Mouse (Mus musculus): ENCODE measurements around the gene Tnpo3.

Tnpo3 gene

DNA sequence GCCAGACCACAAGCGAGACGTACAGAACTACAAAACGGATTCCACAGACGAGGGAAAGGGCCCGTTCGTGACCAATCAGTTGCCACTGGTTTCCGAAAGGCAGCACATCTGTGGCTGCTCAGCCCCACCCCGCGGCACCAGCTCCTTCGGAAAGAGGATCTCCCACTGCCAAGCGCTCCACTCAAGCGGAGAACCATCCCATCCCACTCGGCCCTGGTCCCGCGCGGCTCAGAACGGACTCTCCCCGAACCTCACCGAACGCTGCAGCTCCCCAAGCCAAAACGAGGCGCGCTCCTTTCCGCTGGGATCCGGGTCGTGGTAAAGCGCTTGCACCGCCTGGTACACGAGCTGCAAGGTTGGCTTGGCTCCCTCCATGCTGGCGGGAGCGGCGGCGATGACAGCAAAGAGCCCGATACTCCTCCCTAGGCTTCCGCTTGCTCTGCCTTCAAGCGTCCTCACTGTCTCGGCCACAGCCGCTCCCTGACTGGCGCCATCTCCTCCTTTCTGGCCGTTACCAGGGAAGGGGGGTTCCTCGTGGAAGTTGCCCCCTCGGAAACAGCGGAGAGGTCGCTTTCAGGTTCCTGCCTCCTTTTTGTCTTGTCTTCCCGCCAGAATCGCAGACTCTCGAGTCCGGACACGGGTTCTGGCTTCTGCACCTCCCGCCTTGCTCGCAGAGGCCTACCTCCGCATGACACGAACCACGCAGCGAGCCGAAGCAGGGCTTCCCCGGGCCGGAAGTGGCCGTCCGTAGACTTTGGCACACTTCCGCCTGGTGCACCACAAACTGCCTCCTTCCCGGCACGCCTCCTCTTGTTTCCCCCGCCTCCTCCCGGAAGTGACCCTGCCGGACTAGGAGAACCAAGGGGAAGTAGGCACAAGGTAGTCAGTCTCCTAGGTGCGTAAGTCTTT, at the start of gene Tnpo3:
Gene Tnpo3 (minus strand): TSS at position 777 of the 909 bp plus-strand sequence.
- DNase-seq = peak; percentile 93

DNA sequence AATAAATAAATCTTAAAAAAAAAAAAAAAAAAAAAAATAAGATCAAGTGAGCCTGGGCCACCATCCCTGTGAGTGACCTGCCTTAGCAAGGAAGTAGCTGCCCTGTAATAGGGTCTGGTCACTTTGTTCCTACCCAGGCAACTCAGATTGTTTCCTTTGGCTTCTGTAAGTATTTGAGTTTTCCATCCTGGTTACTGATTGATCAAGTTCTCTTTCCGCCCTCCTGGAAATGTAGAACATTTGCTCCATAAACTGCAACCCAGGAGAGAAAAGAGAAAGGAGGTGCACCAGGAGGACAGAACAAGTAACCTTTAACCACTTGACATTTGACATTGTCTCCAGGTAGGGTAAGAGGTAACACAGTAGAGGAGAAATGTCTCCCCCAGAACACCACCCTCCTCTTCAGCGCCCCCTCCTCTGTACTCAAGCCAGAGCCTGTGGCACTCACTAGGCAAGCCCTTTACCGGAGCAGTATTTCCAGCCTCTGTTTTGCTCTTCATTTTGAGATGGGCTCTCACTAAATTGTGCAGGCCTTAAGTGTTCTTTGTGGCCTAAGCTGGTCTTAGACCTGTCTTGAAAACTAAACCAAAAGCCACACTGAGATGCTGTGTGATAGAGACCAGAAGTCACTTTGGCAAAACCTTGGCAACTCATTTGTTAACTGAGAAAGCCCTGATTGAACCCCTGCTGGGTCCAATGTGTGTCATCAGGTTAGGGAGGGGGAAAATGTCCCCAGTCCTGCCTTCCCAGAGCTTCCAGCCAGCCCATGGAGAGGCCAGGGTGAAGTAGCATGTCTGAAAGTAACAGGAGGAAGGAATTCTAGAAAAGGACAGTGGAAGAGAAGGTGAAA, 49.2 kb upstream of the Tnpo3 start:
- DNase-seq = no peak

DNA sequence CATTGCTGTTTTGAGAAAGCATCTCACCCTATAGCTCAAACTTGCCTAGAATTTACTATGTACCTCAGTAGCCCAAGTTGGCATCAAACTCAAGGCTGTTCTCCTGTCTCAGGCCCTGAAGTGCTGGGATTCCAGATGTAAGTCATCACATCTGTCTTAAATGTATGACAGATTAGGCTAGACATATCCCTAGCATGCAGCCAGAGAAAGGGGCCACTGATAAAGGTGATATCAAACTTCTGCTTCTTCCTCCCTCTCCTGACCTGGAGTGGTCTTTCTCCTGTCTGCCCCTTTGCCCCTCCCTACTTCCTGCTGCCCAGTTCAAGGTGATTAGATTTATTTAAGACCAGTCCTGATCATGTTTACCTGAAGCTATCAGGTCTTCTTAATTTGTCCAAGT, 43.6 kb upstream of the Tnpo3 start:
- DNase-seq = no peak

DNA sequence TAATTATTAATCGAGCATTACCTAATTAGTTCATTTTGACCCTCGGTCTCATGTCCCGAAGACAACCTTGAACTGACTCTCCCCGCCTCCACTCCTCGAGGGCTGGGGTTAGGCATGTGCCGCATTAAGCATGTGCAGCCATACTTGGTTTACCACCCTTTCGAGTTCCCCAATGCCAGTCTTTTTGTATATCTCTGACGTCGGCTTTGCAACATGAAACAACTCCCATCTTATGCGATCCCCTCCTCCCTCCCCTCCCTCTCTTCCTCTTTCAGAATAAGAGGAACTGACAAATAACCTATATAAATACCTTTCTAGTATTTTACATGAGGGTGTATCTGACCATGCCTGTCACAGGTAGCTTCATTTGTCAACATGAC, 40.5 kb upstream of the Tnpo3 start:
- no peak for DNase-seq

DNA sequence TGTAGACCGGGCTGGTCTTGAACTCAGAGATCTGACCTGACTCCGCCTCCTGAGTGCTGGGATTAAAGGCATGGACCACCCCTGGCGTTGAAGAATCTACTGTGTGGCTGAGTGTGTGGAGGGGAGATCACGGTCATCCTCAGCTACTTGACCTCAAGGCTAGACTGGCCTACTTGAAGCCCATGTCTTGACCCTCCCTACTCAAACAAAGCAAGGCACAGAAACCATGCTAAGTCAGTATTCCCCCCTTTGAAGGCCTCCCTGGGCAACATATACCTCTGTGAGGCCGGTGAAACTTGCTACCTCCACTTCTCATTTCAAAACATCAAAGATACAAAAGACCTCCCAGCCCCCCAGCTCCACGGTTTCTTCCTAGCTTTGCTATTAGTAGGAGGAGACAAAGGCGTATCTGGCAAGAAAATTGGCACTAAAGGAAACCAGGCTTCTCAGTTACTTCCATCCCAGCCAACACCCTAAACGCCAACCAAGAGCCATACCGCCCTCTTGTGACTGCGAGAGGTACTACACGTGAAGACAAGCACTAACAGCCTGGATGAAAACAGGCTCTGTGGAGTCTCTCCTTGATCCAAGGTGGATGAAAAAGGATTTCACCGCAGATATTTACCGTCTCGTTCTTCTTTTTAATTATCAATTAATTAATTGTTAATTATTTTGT, 39.9 kb upstream of the Tnpo3 start:
- peak; percentile 81 for DNase-seq

DNA sequence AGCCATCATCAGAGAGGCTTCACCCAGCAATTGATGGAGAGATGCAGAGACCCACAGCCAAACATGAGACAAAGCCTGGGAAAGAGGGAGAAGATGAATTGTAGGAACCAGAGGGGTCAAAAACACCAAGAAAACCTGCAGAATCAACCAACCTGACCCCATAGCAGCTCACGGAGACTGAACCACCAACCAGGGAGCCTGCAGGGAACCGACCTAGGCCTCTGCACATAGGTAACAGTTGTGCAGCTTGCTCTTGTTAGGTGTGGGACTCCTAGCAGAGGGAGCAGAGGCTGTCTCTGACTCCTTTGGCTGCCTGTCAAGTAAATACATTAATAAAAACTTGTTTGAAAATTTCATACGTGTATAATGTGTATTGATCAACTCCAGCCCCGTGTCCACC, 32.1 kb upstream of the Tnpo3 start:
- DNase-seq = no peak

DNA sequence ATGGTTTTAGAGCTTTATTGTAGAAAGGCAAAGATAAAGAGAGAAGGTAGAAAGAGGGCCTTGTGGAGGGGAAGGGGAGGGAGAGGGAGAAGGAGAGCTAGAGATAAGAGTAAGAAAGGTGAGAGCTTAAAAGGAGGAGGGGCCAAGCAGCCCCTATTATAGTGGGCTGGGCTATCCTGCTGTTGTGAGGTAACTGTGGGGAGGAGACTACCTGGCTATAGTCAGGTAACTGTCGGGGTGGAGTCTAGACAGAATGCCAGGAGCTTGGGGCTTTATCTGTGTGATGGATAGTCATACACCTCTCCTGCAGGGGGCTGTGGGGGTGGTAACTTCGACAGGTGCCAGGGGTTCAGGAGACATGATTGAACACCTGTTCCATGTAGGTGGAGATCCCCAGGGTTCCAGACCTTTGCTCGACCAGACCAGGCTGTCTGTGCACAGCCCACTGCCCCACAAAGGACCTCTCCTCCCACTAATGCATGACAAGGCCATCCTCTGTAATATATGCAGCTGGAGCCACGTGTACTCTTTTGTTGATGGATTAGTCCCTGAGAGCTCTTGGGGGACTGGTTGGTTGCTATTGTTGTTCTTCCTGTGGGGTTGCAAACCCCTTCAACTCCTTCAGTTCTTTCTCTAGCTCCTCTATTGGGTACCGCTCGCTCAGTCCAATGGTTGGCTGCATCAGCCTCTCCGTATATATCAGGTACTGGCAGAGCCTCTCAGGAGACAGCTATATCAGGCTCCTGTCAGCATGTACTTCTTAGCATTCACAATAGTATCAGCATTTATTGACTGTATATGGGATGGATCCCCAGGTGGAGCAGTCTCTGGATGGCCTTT, 30.1 kb upstream of the Tnpo3 start:
- DNase-seq = no peak

DNA sequence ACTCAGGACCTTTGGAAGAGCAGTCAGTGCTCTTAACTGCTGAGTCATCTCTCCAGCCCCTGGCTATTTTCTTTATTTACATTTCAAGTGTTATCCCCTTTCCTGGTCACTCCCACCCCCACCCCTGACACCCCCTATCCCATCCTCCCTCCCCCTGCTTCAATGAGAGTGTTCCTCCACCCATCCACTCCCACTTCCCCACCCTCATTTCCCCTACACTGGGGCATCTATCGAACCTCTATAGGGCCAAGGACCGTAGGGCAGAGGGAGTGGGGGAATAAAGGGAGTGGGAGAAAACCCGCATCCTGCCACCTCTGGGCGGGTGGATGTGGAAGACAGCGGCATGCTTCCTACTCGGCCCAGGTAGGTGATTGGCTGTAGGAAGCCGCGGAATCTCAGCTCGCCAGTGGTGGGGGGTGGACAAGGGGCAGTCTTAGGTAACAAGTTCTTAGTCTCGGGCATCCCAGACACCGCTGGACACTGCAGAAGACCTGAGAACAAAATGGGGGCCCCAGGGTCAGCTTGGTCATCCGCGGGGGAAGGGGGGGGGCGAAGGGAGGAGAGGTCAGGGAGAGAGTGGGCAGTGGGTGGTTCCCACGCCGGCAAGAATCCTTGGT, 29.3 kb upstream of the Tnpo3 start:
- no peak for DNase-seq

DNA sequence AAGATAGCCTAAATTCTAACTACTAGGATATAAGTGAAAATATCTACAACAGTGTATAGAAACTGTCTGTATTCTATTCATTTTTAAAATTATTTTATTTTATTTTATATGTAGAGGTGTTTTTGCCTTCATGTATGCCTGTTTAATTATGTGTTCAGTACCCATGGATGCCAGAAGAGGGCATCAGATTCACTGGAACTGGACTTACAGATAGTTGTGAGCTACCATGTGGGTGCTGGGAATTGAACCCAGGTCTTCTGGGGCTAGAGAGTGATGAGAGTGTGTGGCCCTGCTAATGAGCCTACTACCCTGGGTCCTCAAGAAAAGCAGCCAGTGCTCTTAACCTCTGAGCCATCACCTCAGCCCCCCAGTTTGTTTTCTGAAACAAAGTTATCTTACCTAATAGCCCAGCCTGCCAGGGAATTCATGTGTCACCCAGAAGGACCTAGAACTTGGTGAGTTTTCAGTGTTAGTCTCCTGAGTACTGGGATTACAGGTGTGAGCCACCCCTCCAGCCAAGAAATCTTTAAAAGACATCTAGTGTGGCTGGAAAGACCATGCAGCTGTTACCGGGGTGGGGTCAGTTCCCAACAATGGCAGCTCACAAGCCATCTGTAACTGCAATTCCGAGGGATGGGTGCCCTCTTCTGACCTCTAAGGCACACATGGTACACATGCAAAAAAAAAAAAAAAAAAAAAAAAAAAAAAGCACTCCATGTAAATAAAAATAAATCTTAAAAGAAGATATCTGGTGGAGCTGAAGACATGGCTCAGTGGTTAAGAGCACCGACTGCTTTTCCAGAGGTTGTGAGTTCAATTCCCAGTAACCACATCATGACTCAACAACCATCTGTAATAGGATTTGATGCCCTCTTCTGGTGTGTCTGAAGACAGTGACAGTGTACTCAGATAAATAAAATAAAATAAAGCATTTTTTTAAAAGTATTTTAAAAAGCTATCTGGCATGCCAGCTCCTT, 28.0 kb upstream of the Tnpo3 start:
- no peak for DNase-seq

DNA sequence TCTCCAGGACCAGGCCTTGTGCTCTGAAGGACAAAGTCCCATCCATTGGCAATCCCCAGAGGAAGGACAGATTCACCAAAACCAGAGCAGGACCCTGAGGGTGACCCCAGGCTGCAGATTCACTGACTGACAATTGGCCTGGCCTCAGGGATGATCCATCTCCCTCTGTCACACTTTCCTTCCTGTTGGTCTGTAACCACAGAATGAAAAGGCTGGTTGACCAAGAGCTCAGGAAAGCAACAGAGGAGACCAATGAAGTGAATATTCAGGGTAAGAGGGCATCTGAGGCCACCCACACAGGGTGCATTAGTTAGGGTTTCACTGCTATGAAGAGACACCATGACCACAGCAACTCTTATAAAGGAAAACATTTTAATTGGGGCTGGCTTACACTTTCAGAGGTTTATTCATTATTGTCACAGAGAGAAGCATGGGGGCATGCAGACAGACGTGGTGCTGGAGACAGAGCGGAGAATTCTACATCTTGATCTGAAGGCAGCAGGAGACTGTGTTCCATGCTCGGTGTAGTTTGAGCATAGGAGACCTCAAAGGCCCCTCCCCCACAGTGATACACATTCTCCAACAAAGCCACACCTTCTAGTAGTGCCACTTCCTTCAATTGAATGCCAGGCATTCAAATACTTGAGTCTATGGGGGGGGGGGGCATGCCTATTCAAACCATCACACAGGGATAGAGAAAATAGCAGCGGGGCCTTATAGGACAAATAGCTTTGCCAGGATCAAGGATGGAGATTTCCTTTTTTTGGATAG, 26.8 kb upstream of the Tnpo3 start:
- no peak for DNase-seq

DNA sequence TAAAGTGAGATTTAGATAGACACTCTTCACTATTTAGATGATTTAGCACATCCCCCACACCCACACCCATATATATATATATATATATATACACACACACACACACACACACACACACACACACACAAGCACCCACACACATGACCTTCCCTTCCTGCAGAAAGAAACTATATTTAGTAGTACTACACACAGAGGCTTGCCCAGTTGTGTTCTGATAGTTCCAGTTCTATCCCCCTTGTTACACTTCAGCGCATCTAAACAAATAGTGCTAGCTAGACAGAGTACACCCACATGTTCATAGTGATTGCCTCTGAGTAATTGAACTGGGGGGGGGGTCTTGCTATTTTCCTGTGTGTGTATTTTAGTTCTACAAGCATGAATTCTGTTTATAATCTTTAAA, 24.9 kb upstream of the Tnpo3 start:
- no peak for DNase-seq

DNA sequence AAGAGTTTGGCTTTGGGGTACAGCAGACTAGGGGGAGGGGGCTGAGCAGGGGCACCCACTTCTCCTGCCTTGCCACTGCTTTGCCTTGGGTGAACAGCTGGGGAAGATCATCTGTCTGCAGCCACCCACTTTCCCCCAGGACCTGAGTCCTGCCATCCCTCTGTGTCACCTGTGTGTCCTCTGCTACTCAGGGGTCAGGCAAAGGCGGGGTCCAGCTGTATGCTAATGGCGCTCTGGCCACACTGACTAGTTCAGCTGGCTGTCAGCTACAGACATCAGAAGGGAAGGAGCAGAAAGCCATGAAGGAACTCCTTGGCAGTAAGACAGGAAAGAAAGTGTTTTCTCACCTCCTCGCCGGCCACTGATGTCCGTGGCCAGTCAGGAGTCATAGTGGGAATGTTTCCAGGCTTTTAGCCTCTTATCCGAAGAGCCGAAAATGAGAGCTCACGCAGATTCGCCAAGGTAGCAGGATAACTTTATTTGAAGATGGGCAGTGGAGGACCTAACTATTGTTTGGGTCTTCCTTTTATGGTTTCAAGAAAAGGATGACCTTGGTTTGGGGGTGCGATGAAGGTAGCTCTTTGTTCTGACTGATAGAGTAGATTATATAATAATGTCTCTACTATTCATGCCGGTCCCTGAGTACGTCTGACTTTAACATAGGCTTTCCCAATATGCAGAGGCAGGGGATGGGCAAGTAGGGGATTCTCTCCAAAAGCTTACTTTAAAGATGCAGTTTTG, 23.0 kb upstream of the Tnpo3 start:
- no peak for DNase-seq

DNA sequence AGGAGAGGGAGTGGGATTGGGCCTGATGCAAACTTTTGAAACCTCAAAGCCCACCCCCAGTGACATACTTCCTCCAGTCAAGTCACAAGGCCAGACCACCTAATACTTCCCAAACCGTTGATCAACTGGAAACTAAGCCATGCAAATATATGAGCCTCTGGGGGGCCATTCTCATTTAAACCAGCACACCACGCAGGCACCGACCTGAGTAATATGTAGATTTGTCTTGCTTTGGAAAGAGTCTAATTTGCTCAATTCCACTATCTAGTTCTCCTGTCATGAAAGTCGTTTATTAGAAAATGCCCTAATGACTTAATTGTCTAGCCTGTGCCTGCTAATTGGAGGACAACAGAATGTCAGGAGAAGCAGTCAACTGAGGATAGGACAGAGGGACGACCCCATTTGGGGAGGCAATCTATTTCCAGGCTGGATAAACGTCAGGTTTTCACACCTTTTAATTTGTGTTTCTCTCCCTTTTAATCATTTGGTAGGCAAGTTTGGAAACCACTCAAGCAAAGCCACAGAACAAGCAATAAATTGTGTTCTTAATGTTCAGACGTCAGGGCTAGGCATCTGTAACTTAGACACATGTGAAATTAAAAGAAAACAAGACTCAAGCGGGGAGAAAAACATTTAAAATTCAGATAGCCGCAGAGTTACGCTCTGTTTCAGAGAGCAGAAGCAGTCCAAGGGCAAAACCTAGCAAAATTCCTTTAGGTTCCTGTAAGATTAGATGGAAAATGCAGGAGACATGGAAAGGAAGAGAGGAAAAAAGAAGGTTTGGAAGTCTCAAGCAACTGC, 22.3 kb upstream of the Tnpo3 start:
- no peak for DNase-seq

DNA sequence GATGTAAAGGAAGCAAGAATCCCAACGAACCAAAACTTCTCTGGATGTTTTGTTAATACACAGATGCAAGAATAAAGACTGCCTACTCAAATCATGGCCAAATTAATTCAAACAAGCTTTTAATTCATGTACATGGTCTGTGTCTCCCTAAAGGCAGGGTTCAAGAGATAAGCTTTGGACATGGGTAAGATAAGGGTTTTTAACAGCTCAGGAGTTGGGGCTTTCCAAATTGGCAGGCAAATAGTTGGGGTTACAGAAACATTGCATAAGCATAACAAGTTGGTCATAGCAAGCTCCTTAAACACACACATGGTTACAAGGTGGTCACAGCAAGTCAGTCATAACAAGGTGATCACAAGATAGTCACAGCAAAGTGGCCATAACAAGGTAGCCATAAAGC, 20.5 kb upstream of the Tnpo3 start:
- DNase-seq = no peak

DNA sequence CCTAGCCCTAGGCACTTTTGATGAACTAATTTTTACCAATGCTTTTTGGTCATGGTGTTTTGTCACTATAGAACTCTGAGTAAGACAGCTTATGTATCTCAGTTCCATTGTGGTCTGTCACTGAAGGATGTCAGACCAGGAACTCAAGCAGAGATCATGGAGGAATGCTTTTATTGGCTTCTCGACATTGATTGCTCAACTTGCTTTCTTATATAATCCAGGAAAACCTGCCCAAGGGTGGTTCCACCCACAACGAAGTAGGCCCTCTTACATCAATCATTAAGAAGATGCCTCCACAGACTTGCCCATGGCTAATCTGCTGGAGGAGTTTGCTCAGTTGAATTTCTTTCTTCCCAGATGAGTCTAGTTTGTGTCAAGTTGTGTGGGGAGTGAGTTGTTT, 18.1 kb upstream of the Tnpo3 start:
- no peak for DNase-seq

DNA sequence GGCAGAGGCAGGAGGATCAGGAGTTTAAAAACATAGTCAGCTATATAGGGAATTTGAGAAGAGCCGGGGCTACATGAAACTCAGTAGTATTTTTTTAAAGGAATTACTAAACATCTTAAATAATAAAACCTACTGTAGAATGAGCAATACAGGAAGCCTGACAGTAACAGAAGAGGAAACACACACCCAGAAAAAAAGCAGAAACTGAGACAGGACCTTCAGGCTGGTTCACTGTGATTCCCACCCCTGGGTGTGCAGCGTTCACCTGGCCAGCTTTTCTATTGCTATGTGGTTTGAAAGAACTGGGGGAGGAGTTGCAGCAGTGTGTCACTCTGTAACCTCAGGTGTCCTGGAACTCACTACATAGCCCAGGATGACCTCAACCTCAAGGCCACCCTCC, 14.2 kb upstream of the Tnpo3 start:
- DNase-seq = no peak

DNA sequence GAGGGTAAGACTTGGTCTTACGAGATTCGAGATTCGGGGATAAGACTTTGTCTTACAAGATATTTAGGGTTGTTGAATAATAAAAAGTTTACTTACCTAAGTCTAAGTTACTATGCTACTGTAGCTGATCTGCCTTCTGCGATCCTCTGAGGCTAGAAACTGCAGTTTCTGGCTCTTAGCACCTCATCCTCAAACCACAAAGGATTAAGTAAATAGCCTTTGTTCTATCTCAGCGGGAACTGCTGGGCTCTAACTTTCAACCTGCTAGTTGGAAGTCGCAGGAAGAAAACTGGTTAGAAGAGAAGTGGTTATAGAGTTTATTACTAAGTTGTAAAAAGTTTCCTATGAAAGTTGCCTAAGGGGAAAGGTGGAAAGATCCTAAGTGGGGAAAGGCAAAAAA, 12.6 kb upstream of the Tnpo3 start:
- DNase-seq = no peak

DNA sequence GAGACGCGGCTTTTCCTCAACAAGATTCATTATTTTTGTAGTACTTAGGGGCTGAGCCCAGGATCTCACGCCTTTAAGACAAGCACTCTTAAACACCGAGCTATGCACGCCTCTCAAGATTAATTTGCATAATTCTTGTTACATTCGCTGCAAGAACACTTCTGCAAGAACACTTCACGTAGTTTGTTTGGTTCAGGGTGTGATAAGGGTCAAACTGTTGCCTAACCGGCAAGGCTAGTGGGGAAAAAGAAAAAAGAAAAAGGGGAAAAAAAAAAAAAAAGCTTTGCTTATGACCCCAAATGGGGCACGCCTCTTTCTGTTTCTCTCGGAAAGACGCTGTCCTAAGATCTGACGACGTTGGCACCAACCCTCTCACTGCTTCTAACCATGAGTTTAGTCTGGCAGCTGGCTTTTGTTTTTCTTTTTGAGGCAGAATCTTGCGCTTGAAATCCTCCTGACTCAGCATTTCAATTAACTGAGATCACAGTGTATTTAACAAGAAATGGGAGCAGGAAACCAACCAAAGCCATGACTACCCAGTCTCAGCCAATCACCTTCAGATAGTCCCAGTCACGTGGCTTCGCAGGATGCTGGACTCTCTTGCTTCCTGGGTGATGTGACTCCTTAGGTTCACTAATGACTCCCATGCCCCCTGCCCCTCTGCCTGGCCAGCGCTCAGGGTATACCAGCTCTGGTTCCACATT, 11.3 kb upstream of the Tnpo3 start:
- DNase-seq = no peak
